Mouse (Mus musculus) liver, embryonic 14.5 days (tissue): ENCODE results near the gene Hhipl1. TPM values are rescaled to one million over a fixed set of nuclear protein-coding genes. Genes with fewer than 3 reads are reported as not detected.

Source experiments
- ATAC-seq: fragments of 200-750 bp; cut with Nextera tagmentation; 2 replicates; pipeline ENCODE4 v1.8.0; 2017; ENCODE audit warnings: moderate number of reproducible peaks, mild to moderate bottlenecking, moderate library complexity; ENCODE audit not compliant: insufficient read depth
- DNase-seq, 3 experiments: peaks; one replicate each; pipeline ENCODE4 v3.0.0-alpha.2; 2012 to 2013; ENCODE audit warnings: low read depth in 3 of 3, low spot score in 3 of 3
- H3K27ac ChIP-seq: fragments of 300-500 bp; sonication (generic); 2 replicates; pipeline ENCODE4 v1.5.1; 2014; ENCODE audit warnings: moderate library complexity, mild to moderate bottlenecking, control low read depth, inconsistent platforms
- H3K27me3 ChIP-seq: fragments of 300-500 bp; sonication (generic); 2 replicates; pipeline ENCODE4 v1.6.1; 2014; ENCODE audit warnings: mild to moderate bottlenecking, low read length, moderate library complexity; ENCODE audit not compliant: control insufficient read depth, insufficient read depth
- H3K36me3 ChIP-seq: fragments of 300-500 bp; sonication (generic); replicated peaks from 2 replicates; pipeline ENCODE4 v1.6.1; 2014; ENCODE audit warnings: low read depth; ENCODE audit not compliant: control insufficient read depth, insufficient read depth
- H3K4me1 ChIP-seq, 2 experiments: fragments of 200-500 bp in 1 of 2; fragments of 300-500 bp in 1 of 2; sonication (generic) in 1 of 2; replicated peaks; 2 replicates each; pipeline ENCODE4 v1.6.1; 2012 to 2014; ENCODE audit warnings: antibody characterized with exemption in 1 of 2, inconsistent platforms in 1 of 2, low read length in 1 of 2; ENCODE audit not compliant: control insufficient read depth in 2 of 2, insufficient read depth in 2 of 2
- H3K4me2 ChIP-seq: fragments of 300-500 bp; sonication (generic); 2 replicates; pipeline ENCODE4 v1.6.1; 2014; ENCODE audit warnings: low read depth, mild to moderate bottlenecking, control low read depth, moderate library complexity
- H3K4me3 ChIP-seq, 2 experiments: fragments of 200-500 bp in 1 of 2; fragments of 300-500 bp in 1 of 2; sonication (generic) in 1 of 2; 2 replicates each; pipeline ENCODE4 v1.5.1; 2012 to 2014; ENCODE audit warnings: low read depth in 2 of 2, low read length in 2 of 2, mild to moderate bottlenecking in 2 of 2, control low read depth in 1 of 2, inconsistent platforms in 1 of 2, moderate library complexity in 1 of 2; ENCODE audit not compliant: insufficient read depth in 1 of 2
- H3K9ac ChIP-seq: fragments of 300-500 bp; sonication (generic); replicated peaks from 2 replicates; pipeline ENCODE4 v1.6.1; 2014; ENCODE audit warnings: mild to moderate bottlenecking, control low read depth, moderate library complexity
- H3K9me3 ChIP-seq: fragments of 300-500 bp; sonication (generic); 2 replicates; pipeline ENCODE4 v1.6.1; 2016; ENCODE audit warnings: low read length, mixed read lengths; ENCODE audit not compliant: control insufficient read depth
- CTCF ChIP-seq: IDR thresholded peaks from 2 replicates; pipeline ENCODE4 v1.5.1; 2016; ENCODE audit warnings: antibody characterized with exemption, low read depth, control low read depth
- EP300 ChIP-seq: IDR thresholded peaks from 2 replicates; pipeline ENCODE4 v1.6.1; 2016; ENCODE audit warnings: antibody characterized with exemption, low read depth
- WGBS: fragments of 180-500 bp; shearing (Covaris S2); extraction: QIAGEN DNeasy Blood & Tissue Kit; methylation state at CpG from one replicate; pipeline ENCODE4 v1.1.7; 2014; ENCODE audit not compliant: insufficient replicate concordance; 5-methylcytosine and 5-hydroxymethylcytosine counted together
- polyA plus RNA-seq, 2 experiments: library from polyadenylated mRNA; depleted of rRNA in 1 of 2; stranded (reverse) in 1 of 2; unstranded in 1 of 2; fragments of >200 nt; fragmentation: Nextera tagmentation in 1 of 2; extraction: Ambion mirVana in 1 of 2; gene quantifications; 2 replicates each; pipeline versions ENCODE4 v1.2.1 to v1.2.3; 2012 to 2014

Hhipl1 gene
- polyA plus RNA-seq, 2 experiments, result 0.03 TPM; not detected in 1

DNA sequence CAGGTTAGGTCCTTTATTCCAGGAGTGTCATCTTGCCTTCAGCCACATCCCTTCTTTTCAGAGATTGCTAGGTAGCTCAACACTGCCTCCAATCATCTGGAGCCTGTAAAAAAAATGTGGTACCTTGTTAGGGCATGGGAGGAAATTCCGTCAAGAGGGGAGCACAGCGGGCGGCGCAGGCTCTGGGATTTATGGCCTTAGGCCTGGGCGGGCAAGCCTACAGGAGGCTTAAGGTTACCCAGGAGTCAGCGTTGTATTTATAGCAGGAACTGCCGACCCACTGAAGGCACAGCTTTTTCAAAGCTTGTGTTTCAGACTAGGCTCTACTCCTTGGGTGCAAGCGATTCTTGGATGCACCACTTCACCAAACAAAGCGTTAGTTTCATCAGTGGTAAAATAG is 67.5 kb downstream of the Hhipl1 start:
- H3K9me3 ChIP-seq, result no peaks in the 10 kb centered on the region
- no peak overlapping the region for H3K4me2 ChIP-seq
- no peak overlapping the region for H3K4me3 ChIP-seq
- H3K27me3 ChIP-seq, result no peaks in the 10 kb centered on the region
- WGBS, result 60% methylated on average over 9 of the region's 9 CpGs
- H3K4me1 ChIP-seq, result peaks cover 0 to 3% of the 10 kb centered on the region in 2 experiments; a peak in 1 of 4 replicates
- no peak overlapping the region for H3K27ac ChIP-seq
- no peak for ATAC-seq
- DNase-seq, result no peak
- H3K9ac ChIP-seq, result no peak overlapping the region
- TF ChIP-seq EP300, result no peak
- no peak for TF ChIP-seq CTCF
- H3K36me3 ChIP-seq, result no peaks in the 10 kb centered on the region

DNA sequence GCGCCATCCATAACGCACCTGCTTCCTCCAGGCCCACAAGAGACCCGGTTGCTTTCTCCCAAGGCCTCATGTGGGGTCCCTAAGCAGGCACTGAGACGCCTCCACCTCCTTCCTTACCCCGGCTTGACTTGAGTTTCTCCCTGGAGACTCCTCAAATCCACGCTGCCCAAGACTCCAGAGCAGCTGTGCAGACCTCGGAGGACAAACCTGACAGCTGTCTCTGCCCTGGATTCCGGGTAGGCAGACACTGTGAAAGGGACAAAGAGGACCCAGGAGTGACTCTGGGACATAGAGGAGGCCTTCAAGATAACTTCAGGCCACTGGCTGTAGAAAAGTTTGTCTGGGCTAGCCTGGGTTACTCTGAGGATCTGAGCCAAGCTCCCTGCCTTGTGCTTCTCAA is 68.6 kb downstream of the Hhipl1 start:
- Histone ChIP-seq H3K9ac (no peak overlapping the region), H3K27ac (no peak overlapping the region), H3K36me3 (no peaks in the 10 kb centered on the region), H3K9me3 (no peaks in the 10 kb centered on the region), H3K4me3 (no peak overlapping the region), H3K4me1 (peaks cover 0 to 3% of the 10 kb centered on the region in 2 experiments; a peak in 1 of 4 replicates), H3K27me3 (no peaks in the 10 kb centered on the region), H3K4me2 (no peak overlapping the region)
- ATAC-seq (no peak), DNase-seq (no peak)
- no peak for TF ChIP-seq EP300
- TF ChIP-seq CTCF, result no peak
- WGBS, result 54% methylated on average over 8 of the region's 8 CpGs

DNA sequence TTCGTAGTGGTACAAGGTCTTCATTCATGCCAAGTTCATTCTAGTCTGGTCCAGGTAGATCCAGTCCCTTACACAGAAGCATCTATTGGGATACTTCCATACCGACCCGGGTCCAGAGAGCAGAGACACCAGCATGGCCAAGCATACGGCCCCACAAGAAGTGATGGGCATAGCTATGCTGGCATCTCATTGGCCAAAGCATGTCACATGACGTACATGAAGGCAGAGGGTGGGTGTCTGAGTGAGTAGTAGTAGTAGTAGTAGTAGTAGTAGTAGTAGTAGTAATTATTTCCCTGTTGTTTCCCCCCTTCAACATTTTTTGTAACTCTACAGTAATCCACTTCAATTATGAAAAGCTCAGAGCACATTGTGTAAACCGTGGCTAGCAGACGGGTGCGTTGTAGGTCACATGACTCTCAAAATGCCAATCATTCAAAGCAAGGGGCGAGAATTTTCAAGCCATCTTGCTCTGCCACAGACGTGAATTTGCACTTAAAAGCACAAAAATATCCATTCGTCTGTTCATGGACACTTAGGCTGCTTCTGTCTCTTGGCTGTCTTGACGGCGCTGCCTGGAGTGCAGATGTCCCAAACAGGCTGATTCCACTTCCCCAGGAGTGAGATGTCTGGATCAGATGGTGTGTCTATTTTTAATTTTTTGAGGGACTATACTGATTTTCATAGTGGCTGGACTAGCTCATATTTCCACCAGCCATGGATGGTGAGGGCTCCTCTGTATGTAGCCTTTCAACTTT is 72.5 kb downstream of the Hhipl1 start:
- WGBS, result 69% methylated on average over 13 of the region's 13 CpGs
- Histone ChIP-seq H3K4me1 (peaks cover 0 to 3% of the 10 kb centered on the region in 2 experiments; a peak in 1 of 4 replicates), H3K4me3 (no peak overlapping the region), H3K9me3 (no peaks in the 10 kb centered on the region), H3K4me2 (no peak overlapping the region), H3K9ac (no peak overlapping the region), H3K36me3 (no peaks in the 10 kb centered on the region), H3K27me3 (no peaks in the 10 kb centered on the region), H3K27ac (no peak overlapping the region)
- no peak for TF ChIP-seq CTCF
- no peak for TF ChIP-seq EP300
- ATAC-seq (no peak), DNase-seq (no peak)

Other genes starting within 250 kb of the Hhipl1 start
- 15.2 and 26.8 TPM in 2 replicates for gene Setd3, start 127.0 kb upstream of the Hhipl1 start, polyA plus RNA-seq (2012; rRNA removed)
- gene Setd3, start 127.0 kb upstream of the Hhipl1 start, polyA plus RNA-seq (2014; fragmentation: Nextera tagmentation; extraction: Ambion mirVana), result 43.4 and 46.2 TPM in 2 replicates
- 9.2 and 10.4 TPM in 2 replicates for gene Ccnk, start 126.7 kb upstream of the Hhipl1 start, polyA plus RNA-seq (2012; rRNA removed)
- gene Ccnk, start 126.7 kb upstream of the Hhipl1 start, polyA plus RNA-seq (2014; fragmentation: Nextera tagmentation; extraction: Ambion mirVana), result 3.9 and 4.0 TPM in 2 replicates
- gene Ccdc85c, start 30.8 kb upstream of the Hhipl1 start, polyA plus RNA-seq (2012; rRNA removed), result 1.8 TPM in 2 replicates
- gene Ccdc85c, start 30.8 kb upstream of the Hhipl1 start, polyA plus RNA-seq (2014; fragmentation: Nextera tagmentation; extraction: Ambion mirVana), result 1.8 TPM in 2 replicates
- 0.48 and 0.52 TPM in 2 replicates for gene Cyp46a1, start 28.1 kb downstream of the Hhipl1 start, polyA plus RNA-seq (2012; rRNA removed)
- 0.11 and 0.13 TPM in 2 replicates for gene Cyp46a1, start 28.1 kb downstream of the Hhipl1 start, polyA plus RNA-seq (2014; fragmentation: Nextera tagmentation; extraction: Ambion mirVana)
- 1.8 and 2.5 TPM in 2 replicates for gene Eml1, start 64.7 kb downstream of the Hhipl1 start, polyA plus RNA-seq (2012; rRNA removed)
- gene Eml1, start 64.7 kb downstream of the Hhipl1 start, polyA plus RNA-seq (2014; fragmentation: Nextera tagmentation; extraction: Ambion mirVana), result 3.3 and 4.1 TPM in 2 replicates
- gene Evl, start 248.4 kb downstream of the Hhipl1 start, polyA plus RNA-seq (2012; rRNA removed), result 10.3 and 15.9 TPM in 2 replicates
- 7.0 and 7.1 TPM in 2 replicates for gene Evl, start 248.4 kb downstream of the Hhipl1 start, polyA plus RNA-seq (2014; fragmentation: Nextera tagmentation; extraction: Ambion mirVana)